Mouse (Mus musculus) urinary bladder, postnatal 25 days (tissue): ENCODE results near the gene Apln.

Experiments
- DNase-seq: peaks from one replicate; pipeline ENCODE4 v3.0.0; 2022; ENCODE audit warnings: low spot score

Gene Apln

GRCm38 (mm10) chrX:48034144-48035113, at the start of gene Apln:
Gene Apln (minus strand): TSS chrX:48034853.
- peak; percentile 28 for DNase-seq

DNA sequence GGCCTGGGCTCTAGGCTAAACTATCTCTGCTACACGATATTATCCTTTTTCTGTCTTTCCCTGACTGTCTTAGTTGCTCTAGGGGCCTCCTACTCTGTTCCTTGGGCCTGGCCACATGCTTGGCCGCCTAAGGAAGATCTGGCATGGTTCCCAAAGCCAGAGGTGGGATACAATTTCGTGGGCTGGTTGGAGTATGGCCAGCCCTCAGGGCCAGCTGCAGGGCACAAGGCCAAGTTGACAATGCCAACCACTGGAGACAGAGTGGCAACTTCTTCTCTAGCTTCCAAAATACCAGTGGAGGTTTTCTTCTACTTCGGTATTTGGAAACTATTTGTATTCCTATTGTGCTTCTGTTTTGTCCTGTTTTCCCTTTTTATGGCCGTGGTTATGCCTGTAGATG, 47.7 kb upstream of the Apln start:
- no peak for DNase-seq

DNA sequence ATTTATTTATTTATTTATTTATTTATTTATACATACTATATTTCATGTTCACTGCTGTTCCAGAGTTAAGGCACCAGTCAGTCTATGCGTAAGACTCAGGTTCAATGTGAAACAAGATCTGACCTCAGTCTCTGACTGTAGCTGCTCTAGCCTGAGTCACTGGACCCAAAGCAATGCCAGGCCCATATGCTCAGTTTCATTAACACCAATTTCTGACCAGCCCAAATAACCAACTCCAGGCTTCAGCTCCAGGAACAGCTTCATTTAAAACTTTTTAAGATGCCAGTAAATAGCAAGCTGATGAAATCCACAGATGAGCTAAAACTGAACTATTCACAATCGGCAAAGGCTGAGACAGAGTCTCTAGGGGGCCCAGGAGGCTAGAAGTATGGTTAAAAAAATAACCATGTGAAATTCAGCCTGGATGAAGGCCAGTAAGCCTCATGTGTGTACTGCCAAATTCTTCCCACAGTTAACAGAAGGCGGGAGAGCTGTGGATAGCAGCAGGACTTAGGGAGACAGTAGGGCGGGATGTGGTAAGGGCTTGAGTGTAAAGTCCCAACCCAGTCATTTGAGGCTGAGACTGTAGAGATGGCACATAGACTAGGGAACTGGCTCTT, 42.3 kb upstream of the Apln start:
- DNase-seq = no peak

DNA sequence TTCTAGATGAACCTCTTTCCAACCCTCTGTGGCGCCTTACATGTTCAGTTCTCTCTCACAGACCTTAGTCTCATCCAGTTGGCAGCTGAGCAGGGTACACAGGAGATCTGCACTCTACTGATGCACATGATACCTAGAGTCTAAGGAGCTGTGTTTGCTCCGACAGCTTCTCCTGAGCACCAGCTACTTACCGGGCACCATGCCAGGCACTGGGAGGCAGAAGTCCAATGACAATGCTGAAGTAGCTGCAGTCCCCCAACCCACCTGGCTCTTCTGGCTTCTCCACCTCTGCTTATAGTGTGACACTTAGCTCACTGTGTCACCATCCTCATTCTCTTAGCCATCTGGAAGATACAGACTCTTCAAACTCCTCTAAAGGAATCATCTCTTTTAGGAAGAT, 40.0 kb upstream of the Apln start:
- no peak for DNase-seq

GRCm38 (mm10) chrX:48072401-48072800, 37.7 kb upstream of the Apln start:
- no peak for DNase-seq

GRCm38 (mm10) chrX:48071961-48072360, 37.3 kb upstream of the Apln start:
- no peak for DNase-seq

GRCm38 (mm10) chrX:48066891-48067290, 32.2 kb upstream of the Apln start:
- DNase-seq = no peak

DNA sequence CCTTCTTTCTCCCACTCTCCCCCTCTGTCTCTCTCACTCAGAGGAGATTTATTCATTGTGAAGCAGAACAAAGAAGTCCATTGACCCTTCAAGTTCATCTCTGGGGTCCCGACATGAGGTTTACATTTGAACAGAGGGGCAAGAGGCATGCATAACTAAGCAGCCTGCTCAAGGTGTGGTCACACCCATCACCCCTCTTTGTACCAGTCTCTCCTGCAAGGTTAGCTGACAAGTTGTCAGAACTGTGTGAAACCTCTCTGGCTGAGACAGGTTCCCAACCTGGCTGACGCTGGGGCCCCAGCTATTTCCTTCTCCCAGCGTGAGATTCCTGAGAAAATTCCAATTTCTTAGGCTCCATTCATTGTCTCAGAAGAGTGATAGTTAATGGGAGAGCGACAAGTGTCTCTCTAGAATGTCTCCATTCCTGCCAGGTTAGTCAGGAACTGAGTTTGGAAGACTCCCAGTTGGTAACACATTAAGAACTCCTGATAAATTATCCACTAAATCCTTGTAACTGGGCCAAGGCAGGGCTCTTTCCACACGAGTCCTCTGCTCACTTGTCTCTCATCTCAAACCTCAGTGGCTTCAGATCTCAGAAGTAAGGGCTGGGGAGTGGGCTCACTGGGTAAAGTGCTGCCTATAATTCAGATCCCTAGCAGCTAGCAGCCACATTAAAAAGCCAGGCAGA, 29.7 kb upstream of the Apln start:
- DNase-seq = no peak

- DNase-seq = no peak
These were observed 27.8 kb upstream of the Apln start for GRCm38 (mm10) chrX:48062481-48062880.

- DNase-seq = peak; percentile 22
These were observed 19.7 kb upstream of the Apln start for GRCm38 (mm10) chrX:48054186-48055015.

- no peak for DNase-seq
These were observed 19.1 kb upstream of the Apln start for GRCm38 (mm10) chrX:48053743-48054142.

- DNase-seq = no peak
These were observed 11.7 kb upstream of the Apln start for GRCm38 (mm10) chrX:48046315-48046714.

- no peak for DNase-seq
These were observed 9.6 kb upstream of the Apln start for GRCm38 (mm10) chrX:48044261-48044660.

DNA sequence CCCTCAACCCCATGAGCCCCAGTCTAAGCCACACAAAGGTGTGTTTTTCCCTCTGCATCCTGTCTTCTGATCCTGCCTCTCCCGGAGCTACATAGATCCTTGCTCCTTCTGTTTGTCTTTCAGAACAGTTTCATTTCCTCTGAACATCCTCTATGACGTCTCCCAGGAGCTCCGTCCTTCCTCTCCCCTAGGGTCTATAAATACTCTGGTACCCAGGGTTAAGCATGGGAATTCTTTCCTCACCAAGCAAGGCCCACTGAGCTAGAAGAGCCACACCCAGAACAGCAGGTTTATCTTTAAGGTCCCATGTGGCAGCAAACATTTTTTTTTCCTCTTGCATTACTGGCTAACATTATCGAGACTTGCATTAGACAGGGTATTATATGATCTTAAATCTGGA, 8.1 kb upstream of the Apln start:
- no peak for DNase-seq

- no peak for DNase-seq
These were observed 5.7 kb upstream of the Apln start for GRCm38 (mm10) chrX:48040379-48040778.

GRCm38 (mm10) chrX:48033766-48034143, 898 bp downstream of the Apln start:
- DNase-seq = no peak

GRCm38 (mm10) chrX:48033024-48033423, 1.6 kb downstream of the Apln start:
- DNase-seq = no peak

DNA sequence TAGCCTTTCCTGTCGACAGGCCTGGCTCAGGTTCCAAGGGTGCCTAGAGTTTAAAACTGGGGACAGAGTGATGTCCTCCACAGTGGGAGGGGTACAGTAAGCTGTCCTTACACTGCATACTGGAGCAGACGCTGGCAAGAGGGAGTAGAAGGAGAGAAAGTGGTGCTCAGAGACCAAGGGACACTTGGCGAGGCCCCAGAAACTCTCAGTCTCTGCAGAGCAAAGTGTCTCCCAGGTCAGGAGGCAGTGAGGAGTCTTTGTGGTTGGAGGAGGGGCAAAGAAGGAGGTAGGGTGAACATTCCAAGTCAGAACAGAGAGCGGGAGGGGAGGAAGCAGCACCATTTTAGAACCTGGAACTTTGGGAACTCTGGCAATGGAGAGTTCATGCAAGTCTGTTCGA, 2.8 kb downstream of the Apln start:
- no peak for DNase-seq

- DNase-seq = no peak
These were observed 4.1 kb downstream of the Apln start for GRCm38 (mm10) chrX:48030593-48030992.

- no peak for DNase-seq
These were observed 11.8 kb downstream of the Apln start for GRCm38 (mm10) chrX:48022811-48023210.

GRCm38 (mm10) chrX:48019940-48020339, 14.7 kb downstream of the Apln start:
- DNase-seq = peak; percentile 60

- no peak for DNase-seq
These were observed 15.3 kb downstream of the Apln start for GRCm38 (mm10) chrX:48019359-48019758.
